Mouse (Mus musculus) liver, embryonic 16.5 days (tissue): ENCODE measurements around the gene Rnf19b. TPM values are rescaled to one million over a fixed set of nuclear protein-coding genes. Genes with fewer than 3 reads are reported as not detected.

ENCODE experiments used
- ATAC-seq: fragments of 200-750 bp; cut with Nextera tagmentation; 2 replicates; pipeline ENCODE4 v1.8.0; 2017; ENCODE audit warnings: low read depth, mild to moderate bottlenecking, moderate number of reproducible peaks, moderate library complexity
- H3K27ac ChIP-seq: fragments of 300-500 bp; sonication (generic); 2 replicates; pipeline ENCODE4 v1.5.1; 2014; ENCODE audit warnings: mild to moderate bottlenecking, low read length
- H3K27me3 ChIP-seq: fragments of 300-500 bp; sonication (generic); 2 replicates; pipeline ENCODE4 v1.6.1; 2014; ENCODE audit warnings: low read depth, low read length, mixed read lengths; ENCODE audit not compliant: control insufficient read depth, insufficient read depth
- H3K36me3 ChIP-seq: fragments of 300-500 bp; sonication (generic); 2 replicates; pipeline ENCODE4 v1.6.1; 2014; ENCODE audit warnings: mild to moderate bottlenecking; ENCODE audit not compliant: control insufficient read depth, insufficient read depth
- H3K4me1 ChIP-seq: fragments of 300-500 bp; sonication (generic); 2 replicates; pipeline ENCODE4 v1.6.1; 2014; ENCODE audit warnings: low read depth, low read length, mixed read lengths; ENCODE audit not compliant: control insufficient read depth
- H3K4me2 ChIP-seq: fragments of 300-500 bp; sonication (generic); 2 replicates; pipeline ENCODE4 v1.6.1; 2014; ENCODE audit warnings: low read depth, low read length, mixed read lengths
- H3K4me3 ChIP-seq: fragments of 300-500 bp; sonication (generic); 2 replicates; pipeline ENCODE4 v1.5.1; 2014; ENCODE audit warnings: low read depth, mild to moderate bottlenecking, low read length
- H3K9ac ChIP-seq: fragments of 300-500 bp; sonication (generic); 2 replicates; pipeline ENCODE4 v1.6.1; 2014; ENCODE audit warnings: low read depth, low read length
- H3K9me3 ChIP-seq: fragments of 300-500 bp; sonication (generic); replicated peaks from 2 replicates; pipeline ENCODE4 v1.6.1; 2016; ENCODE audit warnings: low read length; ENCODE audit not compliant: control insufficient read depth
- WGBS: fragments of 180-500 bp; shearing (Covaris S2); extraction: QIAGEN DNeasy Blood & Tissue Kit; methylation state at CpG from one replicate; pipeline ENCODE4 v1.1.7; 2014; ENCODE audit not compliant: insufficient replicate concordance; 5-methylcytosine and 5-hydroxymethylcytosine counted together
- polyA plus RNA-seq: library from polyadenylated mRNA; unstranded; fragments of >200 nt; fragmentation: Nextera tagmentation; extraction: Ambion mirVana; gene quantifications from 2 replicates; pipeline ENCODE4 v1.2.1, GENCODE M21; 2015

The Rnf19b gene
- polyA plus RNA-seq, 1 experiment from 2014 or later, result 4.4 TPM

DNA sequence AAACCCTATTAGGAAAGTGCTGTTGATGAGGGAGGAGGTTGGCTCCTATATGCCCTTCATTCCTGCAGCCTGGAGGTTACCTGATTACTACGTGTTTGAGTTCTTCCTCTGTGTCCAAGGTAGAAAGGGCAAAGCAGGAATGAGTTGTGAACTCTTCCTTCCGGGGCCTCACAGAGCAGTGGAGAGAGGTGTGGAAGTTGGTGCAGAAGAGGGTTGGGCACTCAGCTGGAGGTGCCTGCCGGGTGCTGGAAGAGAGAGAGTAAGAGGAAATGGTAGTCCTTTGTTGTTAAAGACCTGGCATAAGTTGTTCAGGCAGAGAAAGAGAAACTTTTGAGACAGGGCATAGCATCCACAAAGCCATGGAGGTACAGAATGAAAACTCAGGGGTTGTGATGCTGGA is 23.9 kb downstream of the Rnf19b start:
- H3K36me3 ChIP-seq, result peaks cover 24% of the 10 kb centered on the region
- no peaks in the 10 kb centered on the region for H3K9me3 ChIP-seq
- H3K4me1 ChIP-seq, result no peaks in the 10 kb centered on the region
- WGBS, result 66% methylated on average over 3 of the region's 3 CpGs
- H3K4me3 ChIP-seq, result no peak overlapping the region
- H3K27ac ChIP-seq, result 0 out of 2 replicates have a peak overlapping the region, but pooled peaks have one; percentile 28
- H3K4me2 ChIP-seq, result no peak overlapping the region
- H3K27me3 ChIP-seq, result no peaks in the 10 kb centered on the region
- ATAC-seq, result no peak
- no peak overlapping the region for H3K9ac ChIP-seq

DNA sequence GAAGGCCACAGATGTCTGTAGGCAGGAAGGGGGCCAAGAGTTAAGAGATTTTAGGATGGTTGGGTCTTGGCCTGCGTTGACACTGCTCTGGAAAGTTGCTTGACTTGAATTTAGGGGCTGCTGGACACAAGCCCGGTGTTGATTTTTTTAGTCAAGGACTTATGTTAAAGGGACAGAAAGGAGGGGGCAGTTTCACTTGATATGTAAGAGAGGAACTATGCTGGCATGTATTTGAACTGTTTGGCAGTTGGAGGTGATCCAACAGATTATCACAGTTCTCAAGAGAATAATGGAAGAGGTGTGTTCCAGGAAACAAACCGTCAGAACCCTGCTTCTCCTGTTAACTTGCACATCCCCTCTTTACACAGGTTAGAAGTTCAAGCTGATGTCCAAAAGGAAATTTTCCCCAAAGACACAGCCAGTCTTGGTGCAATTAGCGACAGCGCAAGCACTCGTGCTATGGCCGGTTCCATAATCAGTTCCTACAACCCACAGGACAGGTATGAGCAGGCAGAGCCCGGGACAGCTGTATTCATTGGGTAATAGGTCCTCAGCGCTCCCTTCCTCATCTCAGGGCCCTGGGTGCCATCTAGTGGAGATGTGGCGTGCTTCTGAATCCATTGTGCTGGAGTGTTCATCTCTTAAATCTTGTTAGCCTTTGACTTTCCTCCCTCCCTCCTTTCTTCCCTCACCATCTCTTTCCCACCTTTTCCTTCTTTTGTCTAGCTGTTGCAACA is 24.5 kb downstream of the Rnf19b start:
- Histone ChIP-seq H3K4me2 (no peak overlapping the region), H3K27me3 (no peaks in the 10 kb centered on the region), H3K36me3 (peaks cover 22% of the 10 kb centered on the region), H3K9me3 (no peaks in the 10 kb centered on the region), H3K9ac (no peak overlapping the region), H3K27ac (0 out of 2 replicates have a peak overlapping the region, but pooled peaks have one; percentile 28), H3K4me1 (no peaks in the 10 kb centered on the region), H3K4me3 (no peak overlapping the region)
- ATAC-seq, result peak; percentile 53
- WGBS, result 52% methylated on average over 10 of the region's 10 CpGs

- Histone ChIP-seq H3K4me2 (no peak overlapping the region), H3K4me3 (no peak overlapping the region), H3K9ac (no peak overlapping the region), H3K9me3 (no peaks in the 10 kb centered on the region), H3K27ac (no peak overlapping the region), H3K36me3 (peaks cover 10% of the 10 kb centered on the region), H3K27me3 (no peaks in the 10 kb centered on the region), H3K4me1 (no peaks in the 10 kb centered on the region)
- ATAC-seq, result no peak
- 85% methylated on average over 9 of the region's 9 CpGs for WGBS
Measured at GRCm38 (mm10) chr4:129084896-129085295, 26.8 kb downstream of the Rnf19b start.

- Histone ChIP-seq H3K27ac (no peak overlapping the region), H3K36me3 (peaks cover 7% of the 10 kb centered on the region), H3K4me1 (no peaks in the 10 kb centered on the region), H3K4me3 (no peak overlapping the region), H3K9ac (no peak overlapping the region), H3K9me3 (no peaks in the 10 kb centered on the region), H3K4me2 (no peak overlapping the region), H3K27me3 (no peaks in the 10 kb centered on the region)
- 24% methylated on average over 8 of the region's 8 CpGs for WGBS
- no peak for ATAC-seq
Measured at GRCm38 (mm10) chr4:129086078-129086477, 28.0 kb downstream of the Rnf19b start.

- Histone ChIP-seq H3K27me3 (no peaks in the 10 kb centered on the region), H3K4me3 (no peak overlapping the region), H3K9ac (no peak overlapping the region), H3K9me3 (no peaks in the 10 kb centered on the region), H3K4me1 (no peaks in the 10 kb centered on the region), H3K27ac (no peak overlapping the region), H3K4me2 (no peak overlapping the region), H3K36me3 (peaks cover 7% of the 10 kb centered on the region)
- 56% methylated on average over 5 of the region's 5 CpGs for WGBS
- no peak for ATAC-seq
Measured at GRCm38 (mm10) chr4:129087850-129088249, 29.8 kb downstream of the Rnf19b start.

GRCm38 (mm10) chr4:129095276-129095675 is 37.2 kb downstream of the Rnf19b start:
- H3K36me3 ChIP-seq, result no peaks in the 10 kb centered on the region
- H3K4me3 ChIP-seq, result no peak overlapping the region
- no peaks in the 10 kb centered on the region for H3K27me3 ChIP-seq
- H3K9ac ChIP-seq, result no peak overlapping the region
- H3K4me2 ChIP-seq, result no peak overlapping the region
- ATAC-seq, result no peak
- H3K27ac ChIP-seq, result no peak overlapping the region
- no peaks in the 10 kb centered on the region for H3K9me3 ChIP-seq
- WGBS, result 27% methylated on average over 15 of the region's 15 CpGs
- no peaks in the 10 kb centered on the region for H3K4me1 ChIP-seq

- 59% methylated on average over 7 of the region's 7 CpGs for WGBS
Measured at GRCm38 (mm10) chr4:129097006-129097405, 38.9 kb downstream of the Rnf19b start.

GRCm38 (mm10) chr4:129102133-129102829 is 44.2 kb downstream of the Rnf19b start:
- Histone ChIP-seq H3K27ac (no peak overlapping the region), H3K9ac (no peak overlapping the region), H3K9me3 (no peaks in the 10 kb centered on the region), H3K4me3 (no peak overlapping the region), H3K4me2 (no peak overlapping the region), H3K27me3 (peaks cover 30% of the 10 kb centered on the region), H3K4me1 (no peaks in the 10 kb centered on the region), H3K36me3 (no peaks in the 10 kb centered on the region)
- ATAC-seq, result peak; percentile 81
- 49% methylated on average over 14 of the region's 14 CpGs for WGBS

More at GRCm38 (mm10) chr4:129097006-129097405, 38.9 kb downstream of the Rnf19b start:
- ATAC-seq, result no peak
- Histone ChIP-seq H3K27me3 (no peaks in the 10 kb centered on the region; the same call in 1 of the 2 replicates), H3K9ac (no peak overlapping the region), H3K4me1 (no peaks in the 10 kb centered on the region), H3K4me3 (no peak overlapping the region), H3K27ac (no peak overlapping the region), H3K4me2 (no peak overlapping the region), H3K36me3 (no peaks in the 10 kb centered on the region), H3K9me3 (no peaks in the 10 kb centered on the region)

DNA sequence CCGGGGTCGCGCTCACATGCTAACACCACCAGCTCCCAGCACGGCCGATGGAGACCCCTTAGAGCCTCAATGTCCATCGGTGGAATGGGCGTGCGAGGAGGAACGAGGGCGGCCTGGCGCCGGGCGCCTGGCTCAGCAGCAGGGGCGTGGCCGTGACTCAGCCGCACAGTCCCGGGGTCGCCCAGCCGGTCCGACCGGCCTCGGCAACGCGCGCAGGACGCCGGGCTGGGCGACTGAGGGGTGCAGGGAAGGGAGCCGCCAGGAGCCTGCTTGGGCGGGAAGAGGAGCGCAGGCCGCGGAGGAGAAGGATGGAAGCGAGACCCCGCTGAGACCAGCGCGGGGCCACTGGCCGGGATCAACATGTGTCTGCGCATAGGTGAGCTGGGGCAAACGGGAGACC is 47.3 kb downstream of the Rnf19b start, which contains the start of gene Tmem54:
TSS of gene Tmem54 (plus strand) at position 193 of the 400 bp plus-strand sequence.
- peaks cover 30% of the 10 kb centered on the region for H3K27me3 ChIP-seq
- no peaks in the 10 kb centered on the region for H3K36me3 ChIP-seq
- no peak within 1 kb of the TSS for H3K27ac ChIP-seq
- peak within 1 kb of the TSS; percentile 17; the same call in 1 of the 2 replicates for H3K4me3 ChIP-seq
- no peak for ATAC-seq
- H3K9me3 ChIP-seq, result no peaks in the 10 kb centered on the region
- peak within 1 kb of the TSS; percentile 47 for H3K4me2 ChIP-seq
- 2% methylated on average over 34 of the region's 40 CpGs for WGBS
- H3K4me1 ChIP-seq, result no peaks in the 10 kb centered on the region
- H3K9ac ChIP-seq, result no peak within 1 kb of the TSS
